Mouse (Mus musculus) myocyte (in vitro differentiated cells): ENCODE data around the gene Rad18.

ENCODE experiments used
- CEBPB ChIP-seq: IDR thresholded peaks from 2 replicates; pipeline ENCODE4 v1.6.1; 2011; ENCODE audit warnings: mild to moderate bottlenecking, moderate library complexity; ENCODE audit not compliant: poor library complexity, insufficient read depth, severe bottlenecking
- E2F4 ChIP-seq: IDR thresholded peaks from one replicate; pipeline ENCODE4 v1.6.1; 2011; ENCODE audit warnings: mild to moderate bottlenecking, control low read depth, moderate library complexity; ENCODE audit not compliant: insufficient read depth
- MAX ChIP-seq: IDR thresholded peaks from one replicate; pipeline ENCODE4 v1.6.1; 2011; ENCODE audit warnings: low read depth, mild to moderate bottlenecking, control low read depth
- MYOD1 ChIP-seq, 3 experiments: IDR thresholded peaks; one replicate each; pipeline ENCODE4 v1.6.1; 2011; ENCODE audit warnings: control low read depth in 2 of 3, low read depth in 2 of 3, mild to moderate bottlenecking in 2 of 3, moderate library complexity in 1 of 3; ENCODE audit not compliant: insufficient read length in 2 of 3, control insufficient read depth in 1 of 3
- MYOG ChIP-seq, 3 experiments: IDR thresholded peaks; one replicate each; pipeline ENCODE4 v1.6.1; 2011; ENCODE audit warnings: control low read depth in 2 of 3, low read depth in 2 of 3, mild to moderate bottlenecking in 2 of 3; ENCODE audit not compliant: insufficient read length in 2 of 3, control insufficient read depth in 1 of 3, insufficient read depth in 1 of 3
- POLR2A ChIP-seq: IDR thresholded peaks from one replicate; pipeline ENCODE4 v1.6.1; 2011; ENCODE audit warnings: low read depth, mild to moderate bottlenecking, control low read depth, moderate library complexity; ENCODE audit not compliant: insufficient read length
- POLR2AphosphoS2 ChIP-seq: IDR thresholded peaks from one replicate; pipeline ENCODE4 v1.6.1; 2011; ENCODE audit warnings: low read depth, control low read depth; ENCODE audit not compliant: insufficient read length
- SRF ChIP-seq: IDR thresholded peaks from one replicate; pipeline ENCODE4 v1.6.1; 2011; ENCODE audit warnings: low read depth; ENCODE audit not compliant: control insufficient read depth, insufficient read length
- TCF12 ChIP-seq: IDR thresholded peaks from one replicate; pipeline ENCODE4 v1.6.1; 2011; ENCODE audit warnings: mild to moderate bottlenecking, control low read depth; ENCODE audit not compliant: poor library complexity, insufficient read depth, severe bottlenecking
- USF1 ChIP-seq: IDR thresholded peaks from one replicate; pipeline ENCODE4 v1.6.1; 2011; ENCODE audit warnings: low read depth, mild to moderate bottlenecking, control low read depth, moderate library complexity

DNA sequence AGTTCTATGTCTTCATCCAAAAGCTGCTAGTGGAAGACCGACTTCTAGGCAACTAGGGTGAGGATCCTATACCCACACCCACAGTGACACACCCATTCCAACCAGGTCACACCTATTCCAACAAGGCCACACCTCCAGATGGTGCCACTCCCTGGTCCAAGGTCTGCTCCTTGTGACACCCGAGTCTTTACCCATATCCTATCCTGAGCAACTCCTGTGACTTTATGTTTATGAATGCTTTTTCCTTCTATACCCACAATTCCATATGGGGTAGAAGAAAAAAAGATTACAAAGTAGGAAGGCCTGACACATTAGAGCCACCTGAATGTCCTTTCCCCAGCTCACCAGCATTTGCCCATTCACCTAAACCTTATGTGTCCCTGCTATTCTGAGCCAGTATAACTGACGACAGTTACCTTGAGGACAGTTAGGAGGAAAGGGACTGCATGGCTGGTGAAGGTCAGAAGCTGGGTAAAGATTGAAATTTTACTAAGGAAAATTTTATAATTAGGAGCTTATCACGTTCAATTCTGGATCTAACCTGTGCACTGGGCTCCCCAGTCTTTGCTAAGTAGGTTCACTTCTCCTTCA is 78.7 kb downstream of the Rad18 start:
- TF ChIP-seq USF1 (no peak), MYOD1 (IDR thresholded peaks at IDR 0.05; ENCODE audit: control insufficient read depth in 1 of 3, insufficient read length in 2 of 3, low read depth in 2 of 3) (no peak), POLR2A (no peak), MYOG (IDR thresholded peaks at IDR 0.05; ENCODE audit: control insufficient read depth in 1 of 3, insufficient read depth in 1 of 3, insufficient read length in 2 of 3, low read depth in 2 of 3) (no peak), E2F4 (no peak), SRF (no peak), TCF12 (no peak), POLR2AphosphoS2 (no peak), MAX (no peak), CEBPB (no peak)
